Mouse (Mus musculus): ENCODE results near the gene Rab8b.
"Not testable (repeated sequence)": the region's sequence is repeated elsewhere in the genome, so short reads cannot be mapped to it uniquely, and the experiment has no call there.

- TF ChIP-seq CTCF, EP300 (IDR thresholded peaks at IDR 0.05; ENCODE audit: low read depth): not testable (repeated sequence)
These were observed 113.5 kb downstream of the Rab8b start for GRCm38 (mm10) chr9:66805951-66806350.
